Mouse (Mus musculus) liver, adult 2 months (tissue): Measurements from ENCODE around the gene Hist1h2ag. TPM values are rescaled to one million over a fixed set of nuclear protein-coding genes. Genes with fewer than 3 reads are reported as not detected.
A peak's percentile ranks its signal among the peaks of the same experiment; 100 is the strongest.
"Not testable (repeated sequence)": the region's sequence is repeated elsewhere in the genome, so short reads cannot be mapped to it uniquely, and the experiment has no call there.

Experiments used
- DNase-seq: peaks from one replicate; pipeline ENCODE4 v3.0.0-alpha.2; 2011; ENCODE audit warnings: low read depth, low spot score; ENCODE audit errors: extremely low read depth
- H3K27ac ChIP-seq: fragments of 200-500 bp; replicated peaks from 2 replicates; pipeline ENCODE4 v1.5.1; 2012; ENCODE audit warnings: low read depth, mild to moderate bottlenecking, control low read depth, inconsistent platforms, low read length; ENCODE audit not compliant: insufficient read depth
- H3K27me3 ChIP-seq: fragments of 200-500 bp; 2 replicates; pipeline ENCODE4 v1.6.1; 2012; ENCODE audit warnings: mild to moderate bottlenecking, moderate library complexity, low read length, inconsistent platforms; ENCODE audit not compliant: control insufficient read depth, insufficient read depth
- H3K36me3 ChIP-seq: fragments of 200-500 bp; 2 replicates; pipeline ENCODE4 v1.6.1; 2012; ENCODE audit warnings: low read length, inconsistent platforms; ENCODE audit not compliant: control insufficient read depth, insufficient read depth
- H3K4me1 ChIP-seq: fragments of 200-500 bp; 2 replicates; pipeline ENCODE4 v1.6.1; 2011; ENCODE audit warnings: low read length; ENCODE audit not compliant: control insufficient read depth, insufficient read depth
- H3K4me3 ChIP-seq: fragments of 200-500 bp; 2 replicates; pipeline ENCODE4 v1.5.1; 2011; ENCODE audit warnings: low read depth, mild to moderate bottlenecking, control low read depth, low read length, moderate library complexity; ENCODE audit not compliant: insufficient read depth
- H3K79me2 ChIP-seq: fragments of 200-500 bp; 2 replicates; pipeline ENCODE4 v1.6.1; 2012; ENCODE audit warnings: inconsistent platforms, mild to moderate bottlenecking, low read length, moderate library complexity; ENCODE audit not compliant: control insufficient read depth, insufficient read depth
- H3K9ac ChIP-seq: fragments of 200-500 bp; 2 replicates; pipeline ENCODE4 v1.6.1; 2012; ENCODE audit warnings: low read depth, mild to moderate bottlenecking, control low read depth, inconsistent platforms, low read length
- CTCF ChIP-seq: fragments of 200-500 bp; IDR thresholded peaks from 2 replicates; pipeline ENCODE4 v1.5.1; 2011; ENCODE audit warnings: low read depth, low read length, control low read depth
- POLR2A ChIP-seq: fragments of 200-500 bp; IDR thresholded peaks from 2 replicates; pipeline ENCODE4 v1.6.1; 2011; ENCODE audit warnings: low read length, control low read depth; ENCODE audit not compliant: insufficient read depth; ENCODE audit errors: extremely low read depth
- WGBS: fragments of 180-500 bp; shearing (Covaris S2); methylation state at CpG from one replicate; pipeline ENCODE4 v1.1.7; 2018; 5-methylcytosine and 5-hydroxymethylcytosine counted together
- polyA plus RNA-seq: library from polyadenylated mRNA; depleted of rRNA; stranded (reverse); fragments of >200 nt; gene quantifications from 2 replicates; pipeline ENCODE4 v1.2.3, GENCODE M21; 2012
- total RNA-seq: library from RNA; depleted of rRNA; stranded (reverse); fragments of >200 nt; gene quantifications from 2 replicates; pipeline ENCODE4 v1.2.3, GENCODE M21; 2014

The Hist1h2ag gene
- total and polyA plus RNA-seq, 2 experiments: 0.55 to 11.1 TPM

- H3K36me3 ChIP-seq: no peaks in the 10 kb centered on the region
- no peaks in the 10 kb centered on the region for H3K79me2 ChIP-seq
- peaks cover 11% of the 10 kb centered on the region for H3K4me1 ChIP-seq
- peak; percentile 73 for DNase-seq
- peak overlapping the region; percentile 57; the same call in 1 of the 2 replicates for H3K9ac ChIP-seq
- no peak for TF ChIP-seq POLR2A
- TF ChIP-seq CTCF: peak; percentile 35
- no peaks in the 10 kb centered on the region for H3K27me3 ChIP-seq
- 3% methylated on average over 13 of the region's 14 CpGs for WGBS
- H3K27ac ChIP-seq: no peak overlapping the region
- peak overlapping the region; percentile 39; the same call in 1 of the 2 replicates for H3K4me3 ChIP-seq
These were observed 1.0 kb upstream of the Hist1h2ag start for GRCm38 (mm10) chr13:22043503-22044431.

DNA sequence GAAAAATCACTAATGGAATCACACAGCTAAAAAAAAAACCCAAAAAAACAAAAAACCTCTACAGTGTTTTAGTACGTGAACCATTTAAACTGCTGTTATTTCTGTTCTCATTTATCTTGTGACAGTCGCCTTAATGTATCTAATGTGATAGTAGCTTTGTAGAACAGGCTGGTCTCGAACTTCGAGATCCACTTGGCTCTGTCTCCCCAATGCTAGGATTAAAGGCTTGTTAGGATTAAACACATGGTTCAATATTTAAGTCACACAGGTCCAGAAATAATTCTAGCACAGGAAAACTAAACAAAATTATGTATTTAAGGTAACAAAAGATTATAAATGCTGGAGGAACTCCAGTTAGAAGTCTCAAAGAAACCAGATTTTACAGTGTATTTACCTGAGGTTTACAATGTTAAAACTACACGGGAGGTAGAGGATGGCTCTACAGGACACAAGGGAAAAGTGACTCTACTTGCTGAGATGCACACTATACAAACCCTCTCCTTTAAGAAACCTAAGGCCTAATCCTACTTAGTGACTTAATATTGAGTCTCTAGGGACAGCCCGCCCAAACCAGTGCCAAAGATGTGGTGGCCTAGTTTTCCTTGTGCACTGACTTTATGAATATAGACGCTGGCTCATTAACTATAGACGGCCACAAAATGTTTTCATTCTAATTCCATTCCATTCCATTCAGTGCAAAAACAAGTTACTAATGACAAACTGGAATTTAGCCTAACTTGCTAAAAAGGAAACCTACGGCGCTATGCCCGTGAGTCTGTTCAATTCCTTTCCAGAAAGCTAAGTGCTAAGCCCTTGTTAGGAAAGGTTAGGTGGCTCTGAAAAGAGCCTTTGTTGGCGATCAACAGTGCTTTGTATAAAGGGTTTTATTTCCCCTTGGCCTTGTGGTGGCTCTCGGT, 835 bp downstream of the Hist1h2ag start:
- Histone ChIP-seq H3K36me3 (no peaks in the 10 kb centered on the region), H3K27me3 (no peaks in the 10 kb centered on the region), H3K9ac (no peak overlapping the region), H3K4me3 (0 out of 2 replicates have a peak overlapping the region, but pooled peaks have one; percentile 16), H3K79me2 (no peaks in the 10 kb centered on the region), H3K27ac (peak overlapping the region; percentile 74; the same call in 1 of the 2 replicates), H3K4me1 (peaks cover 11% of the 10 kb centered on the region)
- DNase-seq: no peak
- WGBS: 19% methylated on average over 13 of the region's 13 CpGs
- TF ChIP-seq CTCF (no peak), POLR2A (no peak)

DNA sequence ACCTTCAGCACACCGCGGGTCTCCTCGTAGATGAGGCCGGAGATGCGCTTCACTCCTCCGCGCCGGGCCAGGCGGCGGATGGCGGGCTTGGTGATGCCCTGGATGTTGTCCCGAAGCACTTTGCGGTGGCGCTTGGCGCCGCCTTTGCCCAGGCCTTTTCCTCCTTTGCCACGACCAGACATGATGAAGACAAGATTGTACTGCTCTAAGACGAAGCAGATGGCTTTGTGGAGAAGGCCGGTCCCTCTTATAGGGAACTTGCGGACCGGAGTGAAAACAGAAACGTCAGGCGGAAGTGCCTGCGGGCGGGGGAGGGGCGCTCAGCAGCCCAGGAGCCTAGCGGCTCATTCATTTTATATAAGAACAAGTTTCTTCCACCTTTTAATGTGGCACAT, 1.6 kb downstream of the Hist1h2ag start, which contains the start of gene Hist1h4i:
Gene Hist1h4i (minus strand): TSS at position 221 of the 395 bp plus-strand sequence.
- Histone ChIP-seq H3K27ac (peak within 1 kb of the TSS; percentile 74; the same call in 1 of the 2 replicates), H3K4me3 (peak within 1 kb of the TSS; percentile 61), H3K4me1 (peaks cover 14% of the 10 kb centered on the region), H3K9ac (peak within 1 kb of the TSS; percentile 0)
- peak; percentile 86 for TF ChIP-seq POLR2A
- not testable (repeated sequence) for H3K27me3 ChIP-seq, H3K36me3 ChIP-seq, H3K79me2 ChIP-seq
- peak; percentile 81 for DNase-seq
- 1% methylated on average over 23 of the region's 27 CpGs for WGBS

GRCm38 (mm10) chr13:22040464-22041141, 2.1 kb downstream of the Hist1h2ag start:
- 5% methylated on average over 24 of the region's 24 CpGs for WGBS
- peak; percentile 49 for DNase-seq
- TF ChIP-seq CTCF (no peak), POLR2A (no peak)
- H3K4me1 ChIP-seq: peaks cover 15% of the 10 kb centered on the region
- H3K79me2 ChIP-seq: no peaks in the 10 kb centered on the region
- peak overlapping the region; percentile 61 for H3K4me3 ChIP-seq
- no peaks in the 10 kb centered on the region for H3K27me3 ChIP-seq
- H3K36me3 ChIP-seq: no peaks in the 10 kb centered on the region
- H3K27ac ChIP-seq: no peak overlapping the region; the same call in 1 of the 2 replicates
- H3K9ac ChIP-seq: peak overlapping the region; percentile 0

- Histone ChIP-seq H3K4me1 (peaks cover 15% of the 10 kb centered on the region), H3K27me3 (no peaks in the 10 kb centered on the region), H3K27ac (no peak overlapping the region), H3K9ac (no peak overlapping the region), H3K36me3 (no peaks in the 10 kb centered on the region), H3K79me2 (no peaks in the 10 kb centered on the region), H3K4me3 (no peak overlapping the region)
- WGBS: 12% methylated on average over 2 of the region's 2 CpGs
- peak; percentile 25 for DNase-seq
- TF ChIP-seq CTCF (no peak), POLR2A (no peak)
These were observed 2.7 kb downstream of the Hist1h2ag start for GRCm38 (mm10) chr13:22039951-22040463.
